Mouse (Mus musculus): Measurements from ENCODE around the gene Zfp143.

GRCm38 (mm10) chr7:110083386-110084165, 22.6 kb downstream of the Zfp143 start:
- TF ChIP-seq EP300 (IDR thresholded peaks at IDR 0.05; ENCODE audit: insufficient read depth, low read depth, low read length) (no peak), CTCF (IDR thresholded peaks at IDR 0.05; ENCODE audit: low read depth, low read length) (no peak)

Data from ES-Bruce4 (cell line).